Mouse (Mus musculus) E14TG2a.4 (cell line): ENCODE results near the gene Gm49387.

Experiments
- H3K27me3 ChIP-seq: 2 replicates; pipeline ENCODE4 v1.6.1; 2014; ENCODE audit warnings: low read length, control low read depth; ENCODE audit not compliant: insufficient read depth
- H3K36me3 ChIP-seq: 2 replicates; pipeline ENCODE4 v1.6.1; 2014; ENCODE audit warnings: low read length, control low read depth; ENCODE audit not compliant: insufficient read depth
- H3K4me1 ChIP-seq: replicated peaks from 2 replicates; pipeline ENCODE4 v1.6.1; 2014; ENCODE audit warnings: low read depth, low read length, control low read depth
- H3K4me3 ChIP-seq: replicated peaks from 2 replicates; pipeline ENCODE4 v1.5.1; 2014; ENCODE audit warnings: mild to moderate bottlenecking, low read length
- H3K9me3 ChIP-seq: 2 replicates; pipeline ENCODE4 v1.6.1; 2014; ENCODE audit warnings: low read length, control low read depth
- CTCF ChIP-seq: conservative IDR thresholded peaks from 2 replicates; pipeline ENCODE4 v1.5.1; 2014; ENCODE audit warnings: low read length
- NANOG ChIP-seq: IDR thresholded peaks from 2 replicates; pipeline ENCODE4 v1.6.1; 2014; ENCODE audit warnings: borderline replicate concordance, low read length, mixed read lengths
- POU5F1 ChIP-seq: IDR thresholded peaks from 2 replicates; pipeline ENCODE4 v1.6.1; 2014; ENCODE audit warnings: low read length, borderline replicate concordance

The Gm49387 gene

DNA sequence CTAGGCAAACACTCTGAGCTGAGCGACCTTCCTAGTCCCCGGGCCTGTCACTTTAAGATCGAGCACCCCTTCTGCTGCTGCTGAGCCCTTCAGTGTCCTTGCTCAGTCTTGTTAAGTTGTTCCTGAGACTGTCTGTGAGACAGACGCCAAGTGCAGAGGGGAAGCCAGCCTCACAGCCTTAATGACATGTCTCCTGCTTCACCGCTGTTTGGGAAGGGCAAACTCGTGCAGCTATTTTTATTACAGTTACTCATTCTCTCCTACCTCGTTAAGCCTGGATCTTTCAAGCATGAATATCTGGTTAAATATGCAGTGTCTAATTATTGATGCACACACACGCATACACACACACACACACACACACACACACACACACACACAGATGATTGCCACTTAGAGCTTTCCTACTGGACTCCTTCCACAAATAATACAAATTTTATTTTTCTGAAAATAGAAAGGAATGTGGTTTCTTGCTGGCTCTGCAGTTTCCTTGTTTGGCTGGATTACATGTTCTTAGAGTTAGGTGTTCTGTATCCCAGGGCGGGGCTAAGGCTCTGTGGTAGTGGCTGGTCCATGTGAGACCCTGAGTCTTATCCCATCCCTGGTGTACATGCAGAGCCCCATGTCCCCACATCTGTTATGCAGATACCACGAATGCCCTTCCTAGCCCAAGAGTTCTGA, 19.0 kb upstream of the Gm49387 start:
- Histone ChIP-seq H3K4me1 (peaks cover 45% of the 10 kb centered on the region), H3K9me3 (no peaks in the 10 kb centered on the region), H3K4me3 (no peak overlapping the region), H3K36me3 (no peaks in the 10 kb centered on the region), H3K27me3 (no peaks in the 10 kb centered on the region)
- TF ChIP-seq POU5F1 (no peak), CTCF (no peak), NANOG (no peak)

DNA sequence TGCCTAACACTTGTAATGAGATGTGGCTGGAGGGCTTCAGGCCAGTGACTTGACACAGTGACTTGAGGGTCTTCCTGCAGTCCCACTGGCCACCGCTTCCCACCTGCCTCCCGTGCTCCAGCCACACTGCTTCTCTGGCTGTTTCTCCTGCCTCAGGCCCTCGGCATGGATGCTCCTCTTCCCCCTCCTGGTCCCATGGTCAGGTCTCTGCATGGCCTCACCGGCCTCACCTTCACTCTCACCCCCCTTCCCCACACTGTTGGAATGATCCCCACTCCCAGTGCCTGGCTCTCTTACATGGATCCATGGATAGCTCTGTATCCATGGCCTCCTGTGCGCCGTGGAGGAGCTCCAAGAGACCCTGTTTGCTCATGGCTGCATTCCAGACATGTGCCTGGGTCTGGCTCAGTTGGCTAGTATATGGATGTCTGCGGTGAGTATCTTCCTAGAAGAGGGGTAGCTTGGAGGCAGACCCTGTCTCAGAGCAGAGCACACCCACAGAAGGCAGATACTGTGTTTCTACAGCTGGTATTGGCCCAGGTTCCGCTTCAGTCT, 17.5 kb upstream of the Gm49387 start:
- no peak overlapping the region for H3K4me3 ChIP-seq
- no peaks in the 10 kb centered on the region for H3K36me3 ChIP-seq
- TF ChIP-seq POU5F1 (no peak), NANOG (no peak), CTCF (no peak)
- H3K4me1 ChIP-seq = peaks cover 35% of the 10 kb centered on the region
- H3K27me3 ChIP-seq = no peaks in the 10 kb centered on the region
- H3K9me3 ChIP-seq = no peaks in the 10 kb centered on the region

- Histone ChIP-seq H3K9me3 (no peaks in the 10 kb centered on the region), H3K36me3 (no peaks in the 10 kb centered on the region), H3K27me3 (no peaks in the 10 kb centered on the region), H3K4me3 (no peak overlapping the region), H3K4me1 (peaks cover 23% of the 10 kb centered on the region)
- TF ChIP-seq NANOG (no peak), CTCF (peak; percentile 91)
Measured at GRCm38 (mm10) chr14:31656857-31657645, 16.4 kb upstream of the Gm49387 start.

- H3K9me3 ChIP-seq = no peaks in the 10 kb centered on the region
- no peak for TF ChIP-seq NANOG
- TF ChIP-seq CTCF = no peak
- no peak for TF ChIP-seq POU5F1
- H3K4me3 ChIP-seq = no peak overlapping the region
- H3K27me3 ChIP-seq = no peaks in the 10 kb centered on the region
- H3K4me1 ChIP-seq = peaks cover 16% of the 10 kb centered on the region
- H3K36me3 ChIP-seq = no peaks in the 10 kb centered on the region
Measured at GRCm38 (mm10) chr14:31656386-31656785, 15.7 kb upstream of the Gm49387 start.

DNA sequence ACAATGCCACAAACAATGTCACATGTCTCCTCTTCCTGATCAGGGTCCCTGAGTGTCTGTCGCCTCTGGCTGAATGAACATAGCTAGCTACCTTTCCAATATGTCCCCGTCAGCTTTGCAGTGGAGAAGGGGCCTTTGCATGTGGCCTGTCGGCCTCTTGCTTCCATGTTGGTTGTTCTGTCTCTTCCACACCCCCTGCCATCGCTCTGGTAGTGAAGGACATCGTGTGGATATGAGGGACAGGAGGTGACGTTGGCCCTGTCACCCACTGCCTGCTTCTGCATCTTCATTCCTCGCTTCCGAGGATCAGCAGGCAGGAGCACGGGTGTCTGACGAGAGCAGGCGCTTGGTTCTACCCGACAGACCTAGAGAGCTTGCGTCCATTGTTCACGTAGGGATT, 14.7 kb upstream of the Gm49387 start:
- TF ChIP-seq CTCF (no peak), NANOG (no peak), POU5F1 (no peak)
- H3K4me1 ChIP-seq = peaks cover 7% of the 10 kb centered on the region

DNA sequence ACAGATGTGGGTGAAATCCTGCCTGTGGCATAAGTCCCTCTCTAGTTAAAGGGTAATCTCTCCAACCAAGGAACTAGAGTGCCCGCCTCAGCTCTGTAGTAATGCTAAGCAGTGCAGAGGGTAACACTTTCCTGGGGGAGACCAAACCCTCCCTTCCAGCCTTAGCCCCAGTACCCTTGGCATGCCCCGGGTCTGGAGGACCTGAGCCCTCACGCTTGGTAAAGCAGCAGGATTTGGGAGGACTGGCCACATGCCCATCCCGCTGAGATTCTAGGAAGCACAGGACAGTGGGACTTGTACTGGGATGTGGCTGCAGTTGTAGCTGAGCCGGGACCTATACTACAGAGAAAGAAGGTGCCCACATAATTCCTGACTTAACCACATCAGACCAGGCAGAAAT, 14.1 kb upstream of the Gm49387 start:
- TF ChIP-seq POU5F1 = no peak
- no peaks in the 10 kb centered on the region for H3K36me3 ChIP-seq
- no peaks in the 10 kb centered on the region for H3K27me3 ChIP-seq
- H3K4me3 ChIP-seq = no peak overlapping the region
- H3K4me1 ChIP-seq = peaks cover 5% of the 10 kb centered on the region; the same call in 1 of the 2 replicates
- peaks cover 3% of the 10 kb centered on the region; the same call in 1 of the 2 replicates for H3K9me3 ChIP-seq

More for the DNA sequence above, 14.7 kb upstream of the Gm49387 start:
- Histone ChIP-seq H3K4me3 (no peak overlapping the region), H3K36me3 (no peaks in the 10 kb centered on the region), H3K27me3 (no peaks in the 10 kb centered on the region), H3K9me3 (peaks cover 2% of the 10 kb centered on the region; the same call in 1 of the 2 replicates)

DNA sequence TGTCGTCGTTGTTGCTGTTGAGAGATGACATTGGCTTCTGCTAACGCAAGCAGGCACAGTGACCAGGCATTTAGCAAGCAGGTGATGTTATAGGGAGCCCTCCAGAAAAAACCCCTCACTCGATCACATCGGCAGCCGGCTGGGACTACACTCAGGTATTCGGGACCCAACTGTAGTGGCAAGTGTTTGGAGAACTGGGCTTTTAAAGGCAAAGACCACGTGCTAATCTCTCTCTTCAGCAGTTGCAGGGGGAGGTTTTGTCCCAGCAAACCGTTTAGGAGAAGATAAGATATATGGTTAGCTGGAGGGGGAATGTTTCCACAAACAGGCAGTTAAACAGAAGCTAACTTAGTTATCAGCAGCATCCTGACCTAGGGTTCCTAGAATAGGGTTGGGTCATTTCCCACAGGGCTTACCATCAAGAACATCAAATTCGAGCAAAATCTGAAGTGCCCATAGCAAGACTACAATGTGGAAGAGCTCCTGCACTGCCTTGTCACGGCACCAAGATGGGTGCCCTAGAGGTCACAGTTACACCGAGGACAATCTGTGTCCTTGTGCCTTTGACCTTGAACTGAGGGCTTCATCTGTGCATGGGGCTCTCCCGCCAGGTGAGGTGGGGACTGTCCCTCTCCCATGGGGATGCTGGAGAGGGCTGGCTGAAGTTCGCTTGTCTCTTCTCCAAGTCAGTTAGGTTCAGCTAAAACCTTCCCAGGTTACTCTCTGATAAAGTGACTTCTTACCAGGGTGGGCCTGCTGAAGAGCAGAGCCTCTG, 12.6 kb upstream of the Gm49387 start:
- TF ChIP-seq CTCF (no peak), NANOG (no peak)
- peaks cover 12% of the 10 kb centered on the region for H3K4me1 ChIP-seq
- peaks cover 3% of the 10 kb centered on the region; the same call in 1 of the 2 replicates for H3K9me3 ChIP-seq
- no peaks in the 10 kb centered on the region for H3K27me3 ChIP-seq
- no peaks in the 10 kb centered on the region for H3K36me3 ChIP-seq
- H3K4me3 ChIP-seq = no peak overlapping the region

DNA sequence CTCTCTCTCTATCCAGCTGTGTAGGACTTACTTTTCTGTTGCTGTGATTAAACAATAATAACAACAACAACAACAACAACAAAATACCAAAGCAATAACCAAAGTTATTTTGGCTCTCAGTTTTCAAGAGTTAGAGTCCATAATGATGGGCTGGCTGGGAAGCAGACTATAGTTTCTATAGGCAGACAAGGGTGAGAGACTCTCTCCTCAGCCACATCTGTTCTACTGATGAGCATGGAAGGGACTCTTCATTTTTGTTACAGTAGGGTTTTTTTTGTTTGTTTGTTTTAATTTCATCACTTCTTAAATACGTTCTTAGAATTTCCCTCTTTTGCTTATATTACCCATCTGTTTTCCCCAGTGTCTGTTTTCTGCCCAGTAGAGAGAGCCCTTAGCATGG, 11.9 kb upstream of the Gm49387 start:
- no peak for TF ChIP-seq NANOG
- TF ChIP-seq POU5F1 = no peak
- TF ChIP-seq CTCF = no peak
- Histone ChIP-seq H3K27me3 (no peaks in the 10 kb centered on the region), H3K4me3 (no peak overlapping the region), H3K4me1 (peaks cover 12% of the 10 kb centered on the region), H3K9me3 (peaks cover 3% of the 10 kb centered on the region; the same call in 1 of the 2 replicates), H3K36me3 (no peaks in the 10 kb centered on the region)
